Mouse (Mus musculus) midbrain, embryonic 16.5 days (tissue): ENCODE measurements around the gene Eid3. TPM values are rescaled to one million over a fixed set of nuclear protein-coding genes. Genes with fewer than 3 reads are reported as not detected.

Experiments
- ATAC-seq: fragments of 200-750 bp; cut with Nextera tagmentation; 2 replicates; pipeline ENCODE4 v1.8.0; 2017; ENCODE audit warnings: moderate TSS enrichment
- H3K27ac ChIP-seq: fragments of 300-500 bp; sonication (generic); 2 replicates; pipeline ENCODE4 v1.5.1; 2014; ENCODE audit warnings: mild to moderate bottlenecking, low read length, mixed read lengths
- H3K27me3 ChIP-seq: fragments of 300-500 bp; sonication (generic); 2 replicates; pipeline ENCODE4 v1.6.1; 2014; ENCODE audit warnings: low read depth, low read length, mixed read lengths; ENCODE audit not compliant: control insufficient read depth, insufficient read depth
- H3K36me3 ChIP-seq: fragments of 300-500 bp; sonication (generic); 2 replicates; pipeline ENCODE4 v1.6.1; 2014; ENCODE audit warnings: mild to moderate bottlenecking, low read length, moderate library complexity, mixed read lengths; ENCODE audit not compliant: control insufficient read depth, insufficient read depth
- H3K4me1 ChIP-seq: fragments of 300-500 bp; sonication (generic); 2 replicates; pipeline ENCODE4 v1.6.1; 2014; ENCODE audit warnings: mild to moderate bottlenecking, low read length, mixed read lengths; ENCODE audit not compliant: control insufficient read depth, insufficient read depth
- H3K4me2 ChIP-seq: fragments of 300-500 bp; sonication (generic); 2 replicates; pipeline ENCODE4 v1.6.1; 2014; ENCODE audit warnings: mild to moderate bottlenecking, low read length, mixed read lengths
- H3K4me3 ChIP-seq: fragments of 300-500 bp; sonication (generic); 2 replicates; pipeline ENCODE4 v1.5.1; 2014; ENCODE audit warnings: low read depth, mild to moderate bottlenecking, low read length, moderate library complexity, mixed read lengths
- H3K9ac ChIP-seq: fragments of 300-500 bp; sonication (generic); 2 replicates; pipeline ENCODE4 v1.6.1; 2014; ENCODE audit warnings: low read depth, low read length, mixed read lengths
- H3K9me3 ChIP-seq: fragments of 300-500 bp; sonication (generic); replicated peaks from 2 replicates; pipeline ENCODE4 v1.6.1; 2014; ENCODE audit warnings: mild to moderate bottlenecking, low read length, mixed read lengths; ENCODE audit not compliant: control insufficient read depth, poor library complexity, severe bottlenecking
- WGBS: fragments of 180-500 bp; shearing (Covaris S2); extraction: QIAGEN DNeasy Blood & Tissue Kit; methylation state at CpG from one replicate; pipeline ENCODE4 v1.1.7; 2014; 5-methylcytosine and 5-hydroxymethylcytosine counted together
- polyA plus RNA-seq: library from polyadenylated mRNA; unstranded; fragments of >200 nt; fragmentation: Nextera tagmentation; extraction: Ambion mirVana; gene quantifications from 2 replicates; pipeline ENCODE4 v1.2.1, GENCODE M21; 2015

The Eid3 gene
- polyA plus RNA-seq, 1 experiment from 2014 or later = 0.36 TPM

- H3K27me3 ChIP-seq = no peaks in the 10 kb centered on the region
- H3K9me3 ChIP-seq = no peaks in the 10 kb centered on the region; the same call in 1 of the 2 replicates
- H3K4me3 ChIP-seq = no peak overlapping the region
- H3K4me1 ChIP-seq = no peaks in the 10 kb centered on the region
- H3K9ac ChIP-seq = no peak overlapping the region
- no peak overlapping the region for H3K27ac ChIP-seq
- H3K4me2 ChIP-seq = no peak overlapping the region
- H3K36me3 ChIP-seq = no peaks in the 10 kb centered on the region
- WGBS = 88% methylated on average over 3 of the region's 3 CpGs
- no peak for ATAC-seq
Observed at GRCm38 (mm10) chr10:82835898-82836297, 30.5 kb upstream of the Eid3 start.

GRCm38 (mm10) chr10:82838390-82838789 is 28.0 kb upstream of the Eid3 start:
- H3K27me3 ChIP-seq = no peaks in the 10 kb centered on the region
- no peaks in the 10 kb centered on the region for H3K36me3 ChIP-seq
- no peak overlapping the region for H3K4me2 ChIP-seq
- ATAC-seq = no peak
- H3K4me1 ChIP-seq = no peaks in the 10 kb centered on the region
- no peak overlapping the region for H3K9ac ChIP-seq
- H3K9me3 ChIP-seq = no peaks in the 10 kb centered on the region
- H3K4me3 ChIP-seq = no peak overlapping the region
- WGBS = 75% methylated on average over 7 of the region's 7 CpGs
- no peak overlapping the region for H3K27ac ChIP-seq

GRCm38 (mm10) chr10:82844090-82844489 is 22.3 kb upstream of the Eid3 start:
- Histone ChIP-seq H3K27me3 (no peaks in the 10 kb centered on the region), H3K36me3 (no peaks in the 10 kb centered on the region), H3K9ac (no peak overlapping the region), H3K27ac (no peak overlapping the region), H3K4me2 (no peak overlapping the region), H3K9me3 (no peaks in the 10 kb centered on the region), H3K4me3 (no peak overlapping the region), H3K4me1 (no peaks in the 10 kb centered on the region)
- WGBS = 70% methylated on average over 6 of the region's 6 CpGs
- no peak for ATAC-seq

GRCm38 (mm10) chr10:82844731-82845130 is 21.7 kb upstream of the Eid3 start:
- Histone ChIP-seq H3K4me1 (no peaks in the 10 kb centered on the region), H3K36me3 (no peaks in the 10 kb centered on the region), H3K9me3 (no peaks in the 10 kb centered on the region), H3K27me3 (no peaks in the 10 kb centered on the region), H3K4me3 (no peak overlapping the region), H3K27ac (no peak overlapping the region), H3K9ac (no peak overlapping the region), H3K4me2 (no peak overlapping the region)
- ATAC-seq = no peak
- 92% methylated on average over 8 of the region's 8 CpGs for WGBS

GRCm38 (mm10) chr10:82847821-82848459 is 18.5 kb upstream of the Eid3 start:
- ATAC-seq = no peak
- Histone ChIP-seq H3K9me3 (no peaks in the 10 kb centered on the region), H3K4me2 (no peak overlapping the region), H3K27ac (no peak overlapping the region), H3K36me3 (no peaks in the 10 kb centered on the region), H3K27me3 (no peaks in the 10 kb centered on the region), H3K9ac (no peak overlapping the region), H3K4me1 (no peaks in the 10 kb centered on the region), H3K4me3 (no peak overlapping the region)
- WGBS = 85% methylated on average over 9 of the region's 9 CpGs

GRCm38 (mm10) chr10:82849686-82850353 is 16.6 kb upstream of the Eid3 start:
- ATAC-seq = no peak
- H3K9me3 ChIP-seq = no peaks in the 10 kb centered on the region
- WGBS = 44% methylated on average over 16 of the region's 16 CpGs
- no peak overlapping the region for H3K4me2 ChIP-seq
- no peak overlapping the region for H3K27ac ChIP-seq
- H3K27me3 ChIP-seq = no peaks in the 10 kb centered on the region
- no peak overlapping the region for H3K9ac ChIP-seq
- no peaks in the 10 kb centered on the region for H3K36me3 ChIP-seq
- no peaks in the 10 kb centered on the region for H3K4me1 ChIP-seq
- no peak overlapping the region for H3K4me3 ChIP-seq

GRCm38 (mm10) chr10:82850354-82850752 is 16.1 kb upstream of the Eid3 start:
- H3K4me3 ChIP-seq = no peak overlapping the region

GRCm38 (mm10) chr10:82851751-82852150 is 14.7 kb upstream of the Eid3 start:
- 88% methylated on average over 6 of the region's 6 CpGs for WGBS
- Histone ChIP-seq H3K36me3 (no peaks in the 10 kb centered on the region), H3K9me3 (no peaks in the 10 kb centered on the region), H3K4me2 (no peak overlapping the region), H3K27ac (no peak overlapping the region), H3K9ac (no peak overlapping the region), H3K4me1 (no peaks in the 10 kb centered on the region), H3K4me3 (no peak overlapping the region), H3K27me3 (no peaks in the 10 kb centered on the region)
- no peak for ATAC-seq

More at GRCm38 (mm10) chr10:82850354-82850752, 16.1 kb upstream of the Eid3 start:
- H3K9me3 ChIP-seq = no peaks in the 10 kb centered on the region
- H3K27ac ChIP-seq = no peak overlapping the region
- H3K9ac ChIP-seq = no peak overlapping the region
- no peaks in the 10 kb centered on the region for H3K36me3 ChIP-seq
- H3K4me1 ChIP-seq = no peaks in the 10 kb centered on the region
- no peak overlapping the region for H3K4me2 ChIP-seq
- no peak for ATAC-seq
- 76% methylated on average over 5 of the region's 5 CpGs for WGBS
- H3K27me3 ChIP-seq = no peaks in the 10 kb centered on the region

- peak overlapping the region; percentile 82; the same call in 1 of the 2 replicates for H3K4me3 ChIP-seq
- no peak overlapping the region for H3K27ac ChIP-seq
- peaks cover 19% of the 10 kb centered on the region for H3K4me1 ChIP-seq
- WGBS = 59% methylated on average over 10 of the region's 10 CpGs
- no peaks in the 10 kb centered on the region for H3K27me3 ChIP-seq
- H3K9me3 ChIP-seq = no peaks in the 10 kb centered on the region
- H3K36me3 ChIP-seq = no peaks in the 10 kb centered on the region
- peak overlapping the region; percentile 63; the same call in 1 of the 2 replicates for H3K4me2 ChIP-seq
- ATAC-seq = no peak
- no peak overlapping the region for H3K9ac ChIP-seq
Observed at GRCm38 (mm10) chr10:82858032-82858680, 8.3 kb upstream of the Eid3 start.
